Mouse (Mus musculus) bone marrow macrophage, adult 2 months (primary cell): Measurements from ENCODE around the gene Trpc2.

Source experiments
- CTCF ChIP-seq: IDR thresholded peaks from 2 replicates; pipeline ENCODE4 v1.5.1; 2012; ENCODE audit warnings: low read depth, mild to moderate bottlenecking, low read length, moderate library complexity
- POLR2A ChIP-seq: IDR thresholded peaks from 2 replicates; pipeline ENCODE4 v1.6.1; 2012; ENCODE audit warnings: mild to moderate bottlenecking, low read depth, low read length, borderline replicate concordance

DNA sequence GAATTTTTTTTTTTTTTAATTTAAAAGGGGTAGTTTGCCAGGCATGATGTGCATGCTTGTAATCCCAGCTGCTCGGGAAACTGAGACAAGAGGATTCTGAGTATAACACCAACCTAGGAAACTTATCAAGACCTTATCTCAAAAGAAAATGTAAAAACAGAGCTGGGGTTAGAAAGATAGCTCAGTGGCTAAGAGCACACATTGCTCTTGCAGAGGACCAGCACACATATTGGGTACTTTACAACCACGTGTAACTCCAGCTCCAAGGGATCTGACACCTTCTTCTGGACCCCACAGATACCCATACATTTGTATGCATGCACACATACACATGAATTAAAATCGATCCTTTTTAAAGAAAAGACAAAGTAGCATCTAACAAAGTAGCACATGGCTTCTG lies 21.6 kb upstream of the Trpc2 start:
- TF ChIP-seq CTCF (no peak), POLR2A (no peak)
